Mouse (Mus musculus) right cerebral cortex, postnatal 25 days (tissue): Measurements from ENCODE around the gene Sox11.

ENCODE experiments used
- DNase-seq: peaks from one replicate; pipeline ENCODE4 v3.0.0; 2022

Gene Sox11

GRCm38 (mm10) chr12:27335356-27336055 is 6.9 kb downstream of the Sox11 start:
- DNase-seq = no peak

- DNase-seq = no peak
These were observed 8.8 kb downstream of the Sox11 start for GRCm38 (mm10) chr12:27333590-27333989.

DNA sequence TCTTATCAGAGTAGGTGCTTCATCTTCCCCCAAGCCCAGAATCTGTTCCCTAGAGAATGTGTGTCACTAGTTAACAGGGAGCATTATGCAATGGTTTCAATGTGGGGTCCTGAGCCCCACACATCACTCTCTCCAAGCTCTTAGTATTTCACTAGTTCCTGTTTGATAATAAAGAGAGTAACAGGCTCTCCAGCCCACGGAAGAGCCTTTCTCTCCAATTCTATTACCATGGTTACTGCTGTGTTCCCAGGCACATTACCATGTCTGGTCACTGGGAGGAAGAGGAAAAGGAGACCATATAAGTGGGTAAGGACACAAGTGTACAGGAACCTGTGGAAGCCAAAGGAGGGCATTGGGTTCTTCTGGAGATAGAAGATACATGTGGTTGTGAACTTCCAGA is 19.0 kb downstream of the Sox11 start:
- DNase-seq = no peak

DNA sequence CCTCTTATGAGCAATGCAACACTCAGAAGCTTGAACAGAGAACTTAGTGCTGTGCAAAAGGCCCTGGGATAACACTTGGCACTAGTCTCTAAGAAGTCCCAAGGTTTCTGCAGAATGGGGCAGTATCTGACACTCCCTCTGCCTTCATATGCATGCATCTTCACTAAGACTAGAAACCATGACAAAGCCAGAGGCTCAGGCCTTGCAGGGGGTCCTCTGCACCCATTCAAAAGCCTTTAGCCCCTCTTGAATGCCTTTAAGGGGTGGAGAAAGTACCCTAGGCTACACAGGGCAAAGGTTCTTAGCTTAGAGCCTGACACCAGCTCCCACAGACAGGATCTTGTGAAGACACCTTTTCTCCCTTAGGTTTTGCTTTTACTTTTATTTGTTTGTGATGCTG is 21.7 kb downstream of the Sox11 start:
- no peak for DNase-seq

- DNase-seq = no peak
These were observed 29.4 kb downstream of the Sox11 start for GRCm38 (mm10) chr12:27312985-27313384.

DNA sequence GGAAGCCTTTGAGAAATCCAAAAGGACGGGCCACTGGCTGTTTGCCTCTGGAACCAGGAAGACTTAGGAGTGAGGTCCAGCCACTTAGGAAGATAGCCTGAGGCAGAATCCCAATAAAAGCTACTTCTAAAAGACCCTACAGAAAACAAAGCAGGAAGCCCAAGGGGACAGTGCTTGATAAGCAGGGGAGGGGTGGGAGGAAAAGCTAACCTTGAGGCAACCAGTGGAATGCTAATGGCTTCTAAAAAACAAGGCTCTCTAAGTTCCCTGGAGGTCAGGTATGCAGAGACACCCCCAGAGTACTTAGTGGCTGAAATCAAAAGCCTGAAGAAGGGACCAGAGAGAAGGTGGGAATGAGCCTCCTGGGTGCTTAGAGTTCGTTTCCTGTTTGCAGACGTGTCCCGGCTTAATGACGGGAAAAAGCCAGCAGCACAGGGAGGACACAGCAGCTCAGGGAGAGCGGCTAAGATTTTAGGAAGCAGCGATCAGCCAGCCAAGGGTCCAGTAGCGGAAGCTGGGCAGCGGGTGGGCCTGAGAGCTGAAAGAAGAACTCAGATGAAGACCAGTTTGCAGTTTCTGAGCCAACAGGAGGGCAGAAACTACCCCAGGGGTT is 30.4 kb downstream of the Sox11 start:
- no peak for DNase-seq

GRCm38 (mm10) chr12:27311316-27311832 is 31.0 kb downstream of the Sox11 start:
- DNase-seq = no peak

GRCm38 (mm10) chr12:27310703-27311102 is 31.7 kb downstream of the Sox11 start:
- DNase-seq = no peak

DNA sequence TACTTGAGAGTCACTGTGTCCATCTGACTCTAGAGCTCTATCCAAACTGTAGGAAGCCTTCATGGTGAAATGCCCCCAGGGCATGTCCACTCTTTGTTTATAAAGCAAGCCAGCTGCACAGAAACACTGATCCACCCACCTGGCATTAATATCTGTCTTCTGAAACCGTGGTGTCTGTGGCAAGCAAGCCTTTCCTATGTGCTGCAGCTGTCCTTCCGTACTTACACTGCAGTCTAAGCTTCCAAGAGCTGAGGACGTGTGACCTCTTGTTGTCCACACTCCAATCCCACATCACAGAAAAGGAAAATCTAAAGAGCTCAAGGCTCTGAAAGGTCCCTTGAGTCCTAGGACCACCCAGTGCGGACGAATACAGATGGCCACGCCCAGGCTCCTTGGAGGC is 32.4 kb downstream of the Sox11 start:
- no peak for DNase-seq

- DNase-seq = no peak
These were observed 37.5 kb downstream of the Sox11 start for GRCm38 (mm10) chr12:27304713-27305437.

DNA sequence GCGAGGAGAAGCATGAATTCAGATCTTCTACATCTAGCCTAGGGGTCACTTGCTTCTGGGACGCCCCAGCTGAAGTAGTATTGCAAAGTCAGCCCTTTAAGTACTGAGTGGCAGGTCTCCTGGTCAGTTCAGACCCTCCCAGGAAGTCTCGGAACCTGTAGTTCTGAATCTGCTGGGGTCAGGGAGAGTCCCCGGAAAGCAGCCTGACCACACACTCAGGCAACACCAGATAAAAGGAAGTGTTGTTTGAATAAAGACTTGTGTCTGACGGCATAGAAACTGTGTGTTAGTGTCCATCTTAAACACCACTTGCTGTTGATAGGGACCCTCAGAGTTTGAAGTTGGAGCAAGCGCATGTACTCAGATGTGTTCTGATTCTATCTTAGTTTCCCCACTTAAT is 39.2 kb downstream of the Sox11 start:
- DNase-seq = no peak

- DNase-seq = no peak
These were observed 43.7 kb downstream of the Sox11 start for GRCm38 (mm10) chr12:27298721-27299120.

DNA sequence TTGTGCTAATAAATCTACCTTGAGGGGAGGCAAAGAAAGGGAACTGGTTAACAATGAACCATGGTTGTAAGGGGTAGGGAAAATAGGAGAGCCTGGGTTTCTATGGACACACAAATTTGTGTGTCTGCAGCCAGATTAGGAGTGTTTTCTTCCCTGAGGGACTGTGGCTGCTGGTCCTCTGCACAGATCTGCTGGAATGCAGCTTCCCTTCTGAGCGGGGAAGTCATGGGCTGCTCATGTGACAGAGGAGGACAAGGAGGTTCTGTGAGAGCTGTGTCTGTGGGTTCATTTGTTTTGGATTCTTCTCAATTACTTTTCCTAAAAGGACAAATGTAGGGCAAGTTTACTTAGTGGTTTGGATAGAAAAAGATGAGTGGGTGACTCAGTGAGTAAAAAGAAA is 48.2 kb downstream of the Sox11 start:
- no peak for DNase-seq

GRCm38 (mm10) chr12:27293736-27294135 is 48.6 kb downstream of the Sox11 start:
- DNase-seq = no peak

GRCm38 (mm10) chr12:27293208-27293607 is 49.2 kb downstream of the Sox11 start:
- DNase-seq = no peak
